Mouse (Mus musculus): ENCODE results near the gene Ldlr. TPM values are rescaled to one million over a fixed set of nuclear protein-coding genes. Genes with fewer than 3 reads are reported as not detected.
"Not testable (repeated sequence)": the region's sequence is repeated elsewhere in the genome, so short reads cannot be mapped to it uniquely, and the experiment has no call there.

Gene Ldlr
- total RNA-seq, 4 experiments from 2014 or later: 16.7 to 38.7 (median 26.4) TPM

- no peak for DNase-seq (ENCODE audit: low spot score in 2 of 2)
Measured at GRCm38 (mm10) chr9:21788234-21788633, 65.0 kb downstream of the Ldlr start.

GRCm38 (mm10) chr9:21791861-21792260 lies 68.6 kb downstream of the Ldlr start:
- DNase-seq (ENCODE audit: low spot score in 2 of 2): no peak

GRCm38 (mm10) chr9:21792644-21793043 lies 69.4 kb downstream of the Ldlr start:
- peak; percentile 75 to 76 for DNase-seq (ENCODE audit: low spot score in 2 of 2)

GRCm38 (mm10) chr9:21793507-21793906 lies 70.2 kb downstream of the Ldlr start:
- DNase-seq (ENCODE audit: low spot score in 2 of 2): not testable (repeated sequence)

- DNase-seq (ENCODE audit: low spot score in 2 of 2): no peak
Measured at GRCm38 (mm10) chr9:21794344-21794834, 71.1 kb downstream of the Ldlr start.

GRCm38 (mm10) chr9:21794925-21795324 lies 71.6 kb downstream of the Ldlr start:
- no peak for DNase-seq (ENCODE audit: low spot score in 2 of 2)

- no peak for DNase-seq (ENCODE audit: low spot score in 2 of 2)
Measured at GRCm38 (mm10) chr9:21795579-21795978, 72.3 kb downstream of the Ldlr start.

- DNase-seq (ENCODE audit: low spot score in 2 of 2): no peak
Measured at GRCm38 (mm10) chr9:21796259-21796658, 73.0 kb downstream of the Ldlr start.

GRCm38 (mm10) chr9:21796919-21797318 lies 73.6 kb downstream of the Ldlr start:
- DNase-seq (ENCODE audit: low spot score in 2 of 2): no peak

- no peak for DNase-seq (ENCODE audit: low spot score in 2 of 2)
Measured at GRCm38 (mm10) chr9:21797921-21798344, 74.7 kb downstream of the Ldlr start.

- DNase-seq (ENCODE audit: low spot score in 2 of 2): peak in 1 of 2 experiments; percentile 64
Measured at GRCm38 (mm10) chr9:21798345-21799009, 75.2 kb downstream of the Ldlr start, which contains the start of gene Kank2. Kank2 (minus strand) TSS chr9:21798744.

GRCm38 (mm10) chr9:21799010-21799350 lies 75.7 kb downstream of the Ldlr start:
- DNase-seq (ENCODE audit: low spot score in 2 of 2): no peak

Other genes starting within 250 kb of the Ldlr start
- gene Tmed1, start 213.2 kb upstream of the Ldlr start, total RNA-seq (2022): 10 to 100 TPM; 10.2 to 16.2 (median 13.8) TPM
- gene AB124611, start 197.3 kb upstream of the Ldlr start, total RNA-seq (2022): under 1 TPM in 1 of 4 experiments, not detected in 3; 0.41 TPM
- gene Carm1, start 176.6 kb upstream of the Ldlr start, total RNA-seq (2022): 10 to 100 TPM; 77.5 to 91.0 (median 82.4) TPM
- 10 to 100 TPM; 51.6 to 64.9 (median 58.0) TPM for gene Timm29, start 130.8 kb upstream of the Ldlr start, total RNA-seq (2022)
- 10 to 100 TPM; 19.7 to 21.4 (median 20.6) TPM for gene Yipf2, start 130.7 kb upstream of the Ldlr start, total RNA-seq (2022)
- gene Smarca4, start 107.3 kb upstream of the Ldlr start, total RNA-seq (2022): 100 to 1,000 TPM in 3 of 4 experiments, 10 to 100 TPM in 1; 96.5 to 108 (median 103) TPM
- 1 to 10 TPM in 2 of 4 experiments, under 1 TPM in 2; 0.45 to 4.3 (median 2.1) TPM for gene Spc24, start 36.8 kb downstream of the Ldlr start, total RNA-seq (2022)
- gene Kank2, start 75.3 kb downstream of the Ldlr start, total RNA-seq (2022): 10 to 100 TPM in 2 of 4 experiments, 1 to 10 TPM in 2; 7.2 to 10.1 (median 9.3) TPM
- not detected for gene Angptl8, start 112.0 kb downstream of the Ldlr start, total RNA-seq (2022)
- 10 to 100 TPM; 12.7 to 23.0 (median 19.2) TPM for gene Dock6, start 129.2 kb downstream of the Ldlr start, total RNA-seq (2022)
- 10 to 100 TPM; 16.9 to 23.5 (median 21.1) TPM for gene Rab3d, start 194.7 kb downstream of the Ldlr start, total RNA-seq (2022)
- 10 to 100 TPM; 18.7 to 22.5 (median 21.8) TPM for gene Ccdc159, start 204.0 kb downstream of the Ldlr start, total RNA-seq (2022)
- 10 to 100 TPM; 42.8 to 49.1 (median 43.5) TPM for gene Tmem205, start 204.1 kb downstream of the Ldlr start, total RNA-seq (2022)
- 100 to 1,000 TPM; 229 to 244 (median 235) TPM for gene Plppr2, start 213.6 kb downstream of the Ldlr start, total RNA-seq (2022)
- gene Swsap1, start 232.3 kb downstream of the Ldlr start, total RNA-seq (2022): 10 to 100 TPM; 12.0 to 14.0 (median 13.1) TPM
- 10 to 100 TPM in 1 of 4 experiments, 1 to 10 TPM in 3; 6.6 to 11.3 (median 8.2) TPM for gene Epor, start 240.0 kb downstream of the Ldlr start, total RNA-seq (2022)